Mouse (Mus musculus) lung, postnatal 4 days (tissue): ENCODE data around the gene Hacd4.
A peak's percentile ranks its signal among the peaks of the same experiment; 100 is the strongest.

Source experiments
- DNase-seq, 2 experiments: peaks; one replicate each; pipeline ENCODE4 v3.0.0; 2021

The Hacd4 gene

GRCm38 (mm10) chr4:88438326-88438989 is at the start of gene Hacd4:
TSS of gene Hacd4 (minus strand) at chr4:88438928.
- DNase-seq: peak; percentile 74 to 82

DNA sequence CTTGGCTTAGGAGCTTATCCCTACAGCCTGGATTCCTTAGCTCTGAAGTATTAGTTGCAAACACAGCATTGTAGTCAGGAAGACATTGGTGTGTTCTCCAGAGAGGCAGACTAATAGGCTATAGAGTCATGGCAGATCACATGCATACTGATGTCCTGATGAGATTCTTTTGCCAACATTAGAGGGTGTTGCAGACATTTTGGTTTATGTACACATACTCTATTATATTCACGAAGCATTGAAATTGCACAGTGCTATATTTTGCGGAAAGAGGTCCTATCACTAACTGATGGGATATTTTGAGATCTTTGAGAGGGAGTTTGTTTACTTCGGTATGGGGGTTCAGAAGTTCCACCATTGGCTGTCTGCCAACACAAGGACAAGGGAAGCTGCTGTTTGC is 49.4 kb upstream of the Hacd4 start:
- no peak for DNase-seq

DNA sequence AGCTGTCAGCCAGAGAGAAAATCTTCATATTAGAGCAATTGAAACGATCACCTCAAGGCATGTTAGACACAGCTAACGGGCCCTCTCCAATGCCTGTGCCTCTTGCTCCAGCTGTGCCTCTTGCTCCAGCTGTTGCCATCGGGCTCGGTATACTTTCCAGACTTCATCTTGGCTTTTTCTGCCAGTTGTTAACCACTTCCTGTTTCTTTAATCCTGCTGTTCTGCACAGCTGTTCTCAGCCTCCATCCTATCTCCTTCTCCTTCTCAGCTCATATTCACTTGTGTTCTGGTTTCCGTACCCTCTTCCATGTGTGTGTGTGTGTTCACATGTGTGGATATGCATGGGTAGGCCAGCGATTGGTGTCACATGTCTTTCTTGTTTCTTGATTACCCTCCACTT is 41.4 kb upstream of the Hacd4 start:
- peak in 1 of 2 experiments; percentile 46 for DNase-seq

DNA sequence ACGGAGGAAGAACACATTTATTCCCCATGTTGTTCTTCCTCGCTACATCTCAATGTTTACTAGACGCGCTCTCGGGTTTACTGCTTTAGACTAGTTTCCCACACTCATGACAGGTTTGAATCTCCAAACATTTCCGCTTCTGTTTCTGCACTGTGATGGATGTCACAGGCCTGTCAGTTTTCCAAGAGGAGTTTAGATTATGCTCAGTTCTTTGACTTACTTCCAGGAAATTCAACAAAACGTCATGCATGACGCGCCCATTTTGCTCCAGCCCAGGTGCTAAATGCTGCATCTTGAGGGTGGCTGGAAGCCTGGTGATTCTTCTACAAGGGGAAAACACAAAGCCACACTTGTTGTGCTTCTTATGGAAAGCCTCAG is 40.1 kb upstream of the Hacd4 start:
- no peak for DNase-seq

- no peak for DNase-seq
Observed at GRCm38 (mm10) chr4:88478177-88478808, 39.6 kb upstream of the Hacd4 start.

- DNase-seq: peak in 1 of 2 experiments; percentile 23
Observed at GRCm38 (mm10) chr4:88476511-88477210, 37.9 kb upstream of the Hacd4 start.

GRCm38 (mm10) chr4:88476084-88476483 is 37.4 kb upstream of the Hacd4 start:
- no peak for DNase-seq

DNA sequence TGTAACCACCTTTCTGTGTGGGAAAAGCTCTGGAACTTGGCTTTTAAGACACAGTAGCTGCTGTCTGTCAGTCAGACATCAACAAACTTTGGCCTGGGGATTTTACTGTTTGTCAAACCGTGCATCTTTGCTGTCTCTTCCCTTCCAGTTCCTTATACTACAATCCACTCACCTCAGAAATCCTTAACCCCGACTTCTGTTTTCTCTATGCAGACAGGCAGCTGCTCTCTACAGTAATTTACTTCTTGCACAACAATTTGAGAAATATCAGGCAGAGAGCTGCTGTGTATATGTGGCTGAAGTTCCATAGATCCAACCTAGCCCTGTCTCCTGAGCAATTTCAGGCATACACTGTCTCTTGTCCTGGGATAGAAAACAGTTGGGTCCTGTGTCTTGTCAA is 32.8 kb upstream of the Hacd4 start:
- DNase-seq: no peak

DNA sequence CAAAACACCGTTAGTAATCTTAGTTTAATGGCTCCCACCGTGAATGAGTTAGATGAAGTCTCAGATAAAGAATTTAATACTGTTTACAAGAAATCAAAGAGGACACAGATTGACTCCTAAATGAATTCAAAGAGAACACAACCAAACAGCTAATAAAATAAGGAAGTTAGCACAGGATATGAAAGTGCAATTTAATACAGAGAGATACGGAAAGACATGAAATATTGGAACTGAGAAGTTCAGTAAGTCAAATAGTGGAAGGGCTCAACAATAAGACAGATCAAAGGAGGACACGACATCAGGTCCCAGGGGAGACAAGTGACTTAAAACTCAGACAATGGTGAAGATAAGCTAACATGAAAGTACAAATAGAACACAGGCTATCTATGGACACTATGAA is 25.8 kb upstream of the Hacd4 start:
- DNase-seq: no peak

DNA sequence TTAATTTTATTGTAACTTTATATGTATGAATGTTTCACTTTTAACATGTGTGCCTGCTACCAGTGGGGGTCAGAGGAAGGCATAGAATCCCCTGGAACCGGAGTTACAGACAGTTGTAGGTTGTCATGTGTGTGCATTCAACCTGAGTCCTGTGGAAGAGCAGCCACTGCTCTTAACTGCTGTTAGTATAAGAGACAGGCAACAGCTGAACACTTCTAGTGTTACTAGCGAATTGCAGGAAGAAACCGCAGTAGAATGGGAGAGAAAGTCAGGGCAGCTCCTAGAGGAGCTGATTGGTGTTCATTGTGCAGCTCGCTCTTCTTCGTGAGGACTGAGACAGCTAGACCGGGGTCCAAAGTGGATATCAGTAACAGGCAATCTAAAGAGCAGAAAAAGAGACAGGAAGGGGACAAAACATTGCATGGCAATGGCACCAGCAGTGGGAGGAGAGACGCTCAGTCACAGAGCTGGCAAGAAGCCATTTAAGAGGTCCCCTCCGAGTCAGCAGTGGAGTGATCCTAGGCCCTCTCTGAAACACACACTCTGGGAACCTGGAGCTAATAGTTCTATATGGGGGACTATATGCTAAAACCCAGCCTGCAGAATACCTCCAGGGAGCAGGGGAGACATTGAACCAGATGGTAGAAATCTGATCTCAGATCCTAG is 24.4 kb upstream of the Hacd4 start:
- DNase-seq: no peak

DNA sequence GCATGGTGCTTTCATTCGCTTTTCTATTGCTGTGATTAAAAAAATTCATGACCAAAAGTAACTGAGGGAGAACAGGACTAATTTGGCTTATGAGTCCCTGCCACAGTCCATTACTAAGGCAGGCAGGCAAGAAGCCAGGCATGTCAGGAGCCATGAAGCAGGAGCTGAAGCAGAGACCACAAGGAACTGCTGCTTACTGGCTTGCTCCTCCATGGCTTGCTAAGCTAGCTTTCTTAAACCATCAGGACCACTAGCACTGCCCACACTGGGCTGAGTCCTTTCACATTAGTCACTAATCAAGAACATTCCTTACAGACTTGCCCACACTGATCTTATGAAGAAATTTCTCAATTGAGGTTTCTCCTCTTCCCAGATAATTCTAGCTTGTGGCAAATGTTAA is 23.8 kb upstream of the Hacd4 start:
- no peak for DNase-seq

- DNase-seq: no peak
Observed at GRCm38 (mm10) chr4:88461315-88461714, 22.6 kb upstream of the Hacd4 start.

GRCm38 (mm10) chr4:88458673-88459072 is 19.9 kb upstream of the Hacd4 start:
- DNase-seq: no peak

GRCm38 (mm10) chr4:88458093-88458492 is 19.4 kb upstream of the Hacd4 start:
- DNase-seq: no peak

DNA sequence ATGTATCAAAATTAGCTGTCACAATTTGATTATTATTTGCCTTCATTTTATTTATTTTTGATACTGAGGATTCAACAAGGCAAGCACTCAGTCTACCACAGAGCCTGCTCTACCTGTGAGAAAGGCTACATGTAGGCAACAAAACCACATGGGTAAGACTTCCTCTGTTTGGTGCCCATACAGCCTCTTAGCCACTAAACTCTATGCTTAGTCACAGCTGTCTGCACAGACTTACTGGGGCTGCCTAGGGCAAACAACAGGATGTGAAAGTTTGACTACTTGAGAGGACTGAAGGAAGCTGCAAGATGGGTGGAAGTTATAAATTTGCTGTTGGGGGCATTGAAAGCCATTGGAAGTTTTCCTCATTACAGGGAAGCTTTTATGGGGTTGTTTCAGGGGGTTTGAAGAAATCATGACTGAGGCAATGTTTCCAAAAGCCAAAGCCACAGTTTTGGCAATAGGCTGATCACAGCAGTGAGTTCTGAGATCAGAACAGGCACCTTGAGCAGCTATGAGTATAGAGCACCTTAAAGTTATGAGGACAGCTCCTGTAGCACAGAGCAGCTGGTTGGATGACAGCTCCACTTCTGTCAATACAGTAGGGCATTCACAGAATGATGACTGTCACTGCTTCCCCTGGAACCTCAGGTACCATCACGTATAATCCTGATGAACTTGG is 11.5 kb upstream of the Hacd4 start:
- DNase-seq: no peak

DNA sequence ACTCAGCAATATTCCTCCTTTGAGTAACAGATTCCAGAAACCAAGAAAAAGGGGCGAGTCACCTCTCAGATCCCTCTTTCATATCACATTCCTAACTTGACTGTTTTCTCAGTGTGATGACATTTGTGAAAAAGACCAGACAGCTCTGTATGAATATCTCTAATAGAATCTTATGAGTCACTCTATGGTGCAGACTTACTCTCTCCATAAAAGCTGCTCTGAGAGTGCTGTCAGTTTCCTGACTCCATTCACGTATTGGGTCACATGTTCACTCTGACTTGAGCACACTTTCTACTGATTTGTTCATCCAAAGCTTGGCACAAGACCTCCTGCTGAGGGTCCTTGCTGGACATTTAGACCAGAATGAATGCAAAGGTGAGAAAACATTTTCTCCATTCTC is 10.2 kb upstream of the Hacd4 start:
- no peak for DNase-seq

GRCm38 (mm10) chr4:88440814-88441213 is 2.1 kb upstream of the Hacd4 start:
- DNase-seq: no peak

GRCm38 (mm10) chr4:88439669-88440123 is 968 bp upstream of the Hacd4 start:
- DNase-seq: peak; percentile 23 to 32

- DNase-seq: no peak
Observed at GRCm38 (mm10) chr4:88438990-88439329, 232 bp upstream of the Hacd4 start.

- no peak for DNase-seq
Observed at GRCm38 (mm10) chr4:88437917-88438316, 811 bp downstream of the Hacd4 start.

GRCm38 (mm10) chr4:88437166-88437565 is 1.6 kb downstream of the Hacd4 start:
- no peak for DNase-seq

- DNase-seq: no peak
Observed at GRCm38 (mm10) chr4:88436593-88437165, 2.0 kb downstream of the Hacd4 start.
